Mouse (Mus musculus) forebrain, embryonic 11.5 days (tissue): ENCODE results near the gene Gm28048. TPM values are rescaled to one million over a fixed set of nuclear protein-coding genes. Genes with fewer than 3 reads are reported as not detected.

Experiments used
- ATAC-seq: fragments of 200-750 bp; cut with Nextera tagmentation; replicated peaks from 2 replicates; pipeline ENCODE4 v1.8.0; 2017; ENCODE audit warnings: moderate TSS enrichment; ENCODE audit not compliant: low FRiP score
- DNase-seq: peaks from one replicate; pipeline ENCODE4 v3.0.0-alpha.2; 2017; ENCODE audit warnings: low spot score
- H3K27ac ChIP-seq: fragments of 300-500 bp; sonication (generic); 2 replicates; pipeline ENCODE4 v1.5.1; 2014; ENCODE audit warnings: low read depth, low read length
- H3K27me3 ChIP-seq: fragments of 300-500 bp; sonication (generic); 2 replicates; pipeline ENCODE4 v1.6.1; 2014; ENCODE audit warnings: mild to moderate bottlenecking, low read length, mixed read lengths; ENCODE audit not compliant: control insufficient read depth, insufficient read depth
- H3K36me3 ChIP-seq: fragments of 300-500 bp; sonication (generic); 2 replicates; pipeline ENCODE4 v1.6.1; 2014; ENCODE audit warnings: mild to moderate bottlenecking, low read length, moderate library complexity, mixed read lengths; ENCODE audit not compliant: control insufficient read depth, insufficient read depth
- H3K4me1 ChIP-seq: fragments of 300-500 bp; sonication (generic); replicated peaks from 2 replicates; pipeline ENCODE4 v1.6.1; 2014; ENCODE audit warnings: low read length, mixed read lengths; ENCODE audit not compliant: control insufficient read depth, insufficient read depth
- H3K4me2 ChIP-seq: fragments of 300-500 bp; sonication (generic); 2 replicates; pipeline ENCODE4 v1.6.1; 2014; ENCODE audit warnings: low read depth, mild to moderate bottlenecking, low read length, moderate library complexity, mixed read lengths; ENCODE audit not compliant: severe bottlenecking
- H3K4me3 ChIP-seq: fragments of 300-500 bp; sonication (generic); 2 replicates; pipeline ENCODE4 v1.5.1; 2014; ENCODE audit warnings: low read depth, low read length
- H3K9ac ChIP-seq: fragments of 300-500 bp; sonication (generic); 2 replicates; pipeline ENCODE4 v1.6.1; 2014; ENCODE audit warnings: low read length
- H3K9me3 ChIP-seq: fragments of 300-500 bp; sonication (generic); 2 replicates; pipeline ENCODE4 v1.6.1; 2016; ENCODE audit warnings: low read length, mixed read lengths; ENCODE audit not compliant: control insufficient read depth
- WGBS: fragments of 180-500 bp; shearing (Covaris S2); extraction: QIAGEN DNeasy Blood & Tissue Kit; methylation state at CpG from one replicate; pipeline ENCODE4 v1.1.7; 2014; 5-methylcytosine and 5-hydroxymethylcytosine counted together
- polyA plus RNA-seq: library from polyadenylated mRNA; unstranded; fragments of >200 nt; fragmentation: Nextera tagmentation; extraction: Ambion mirVana; gene quantifications from 2 replicates; pipeline ENCODE4 v1.2.1, GENCODE M21; 2014

The Gm28048 gene
- polyA plus RNA-seq, 1 experiment from 2014 or later, result 5.8 TPM

DNA sequence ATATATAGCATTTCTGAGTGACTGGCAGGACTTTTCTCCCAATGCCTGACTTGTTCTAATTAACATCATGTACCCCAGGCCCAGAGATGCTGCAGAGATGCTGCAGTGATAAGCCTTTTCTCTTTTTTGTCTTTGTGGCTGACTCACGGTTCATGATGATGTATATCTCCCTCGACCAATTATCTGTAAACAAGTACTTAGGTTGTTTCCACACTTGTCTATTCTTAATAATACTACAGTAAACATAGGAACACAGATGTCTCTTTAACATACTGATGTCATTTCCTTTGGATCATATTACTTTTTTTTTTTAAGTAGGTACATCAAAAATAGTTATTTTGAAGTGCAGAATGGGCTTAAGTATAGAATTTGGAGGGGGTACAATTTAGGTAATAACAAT, 79.0 kb downstream of the Gm28048 start:
- H3K36me3 ChIP-seq, result no peaks in the 10 kb centered on the region

GRCm38 (mm10) chr11:22900041-22900440, 81.8 kb downstream of the Gm28048 start:
- WGBS, result 81% methylated on average over 3 of the region's 3 CpGs

More for the DNA sequence above, 79.0 kb downstream of the Gm28048 start:
- ATAC-seq (no peak), DNase-seq (no peak)
- Histone ChIP-seq H3K4me1 (no peaks in the 10 kb centered on the region), H3K4me2 (no peak overlapping the region), H3K9me3 (no peaks in the 10 kb centered on the region), H3K9ac (no peak overlapping the region), H3K4me3 (no peak overlapping the region), H3K27me3 (no peaks in the 10 kb centered on the region), H3K27ac (no peak overlapping the region)
- 92% methylated on average over 2 of the region's 2 CpGs for WGBS

DNA sequence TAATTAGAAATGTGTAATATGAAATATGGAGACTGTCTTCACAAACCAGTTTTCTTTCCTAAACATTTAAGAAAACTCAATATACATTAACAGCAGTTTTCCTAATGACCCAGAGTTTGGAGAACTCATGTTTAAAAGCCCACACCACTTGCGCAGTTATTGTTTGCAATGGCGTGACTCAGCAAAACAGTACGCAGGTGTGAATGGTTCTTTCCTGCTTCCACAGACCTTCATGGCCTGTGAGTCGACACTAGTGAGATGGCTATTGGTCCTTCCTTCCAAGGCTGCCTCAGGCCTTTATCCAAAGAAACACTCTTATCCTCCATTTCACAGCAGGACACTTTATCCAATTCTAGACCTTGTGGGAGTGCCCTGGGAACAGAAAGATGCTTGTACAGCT, 84.2 kb downstream of the Gm28048 start:
- Histone ChIP-seq H3K9me3 (no peaks in the 10 kb centered on the region), H3K4me3 (no peak overlapping the region), H3K36me3 (no peaks in the 10 kb centered on the region), H3K4me1 (no peaks in the 10 kb centered on the region), H3K27ac (no peak overlapping the region), H3K4me2 (no peak overlapping the region), H3K9ac (no peak overlapping the region), H3K27me3 (no peaks in the 10 kb centered on the region)
- no peak for DNase-seq
- no peak for ATAC-seq
- WGBS, result 93% methylated on average over 4 of the region's 4 CpGs

More at GRCm38 (mm10) chr11:22900041-22900440, 81.8 kb downstream of the Gm28048 start:
- no peaks in the 10 kb centered on the region for H3K36me3 ChIP-seq
- ATAC-seq (no peak), DNase-seq (no peak)
- H3K9me3 ChIP-seq, result no peaks in the 10 kb centered on the region
- no peak overlapping the region for H3K4me3 ChIP-seq
- H3K27me3 ChIP-seq, result no peaks in the 10 kb centered on the region
- no peak overlapping the region for H3K27ac ChIP-seq
- H3K9ac ChIP-seq, result no peak overlapping the region
- no peaks in the 10 kb centered on the region for H3K4me1 ChIP-seq
- H3K4me2 ChIP-seq, result no peak overlapping the region

- ATAC-seq (no peak), DNase-seq (no peak)
- no peaks in the 10 kb centered on the region for H3K9me3 ChIP-seq
- H3K27me3 ChIP-seq, result no peaks in the 10 kb centered on the region
- 88% methylated on average over 4 of the region's 4 CpGs for WGBS
- H3K4me1 ChIP-seq, result no peaks in the 10 kb centered on the region
- H3K27ac ChIP-seq, result no peak overlapping the region
- H3K9ac ChIP-seq, result no peak overlapping the region
- H3K4me2 ChIP-seq, result no peak overlapping the region
- H3K4me3 ChIP-seq, result no peak overlapping the region
- H3K36me3 ChIP-seq, result no peaks in the 10 kb centered on the region
Measured at GRCm38 (mm10) chr11:22897127-22897526, 84.8 kb downstream of the Gm28048 start.

GRCm38 (mm10) chr11:22893075-22893474, 88.8 kb downstream of the Gm28048 start:
- Histone ChIP-seq H3K4me3 (no peak overlapping the region), H3K4me2 (no peak overlapping the region), H3K27ac (no peak overlapping the region), H3K9ac (no peak overlapping the region), H3K36me3 (no peaks in the 10 kb centered on the region), H3K4me1 (no peaks in the 10 kb centered on the region), H3K9me3 (no peaks in the 10 kb centered on the region), H3K27me3 (no peaks in the 10 kb centered on the region)
- DNase-seq (no peak), ATAC-seq (no peak)
- WGBS, result 64% methylated on average over 3 of the region's 3 CpGs

- Histone ChIP-seq H3K4me2 (no peak overlapping the region), H3K36me3 (no peaks in the 10 kb centered on the region), H3K27ac (no peak overlapping the region), H3K9ac (no peak overlapping the region), H3K4me1 (no peaks in the 10 kb centered on the region), H3K9me3 (no peaks in the 10 kb centered on the region), H3K4me3 (no peak overlapping the region), H3K27me3 (no peaks in the 10 kb centered on the region)
- no peak for DNase-seq
- WGBS, result 82% methylated on average over 6 of the region's 6 CpGs
- ATAC-seq, result no peak
Measured at GRCm38 (mm10) chr11:22892466-22892865, 89.4 kb downstream of the Gm28048 start.

GRCm38 (mm10) chr11:22891876-22892275, 90.0 kb downstream of the Gm28048 start:
- Histone ChIP-seq H3K9ac (no peak overlapping the region), H3K36me3 (no peaks in the 10 kb centered on the region), H3K9me3 (no peaks in the 10 kb centered on the region), H3K27ac (no peak overlapping the region), H3K4me2 (no peak overlapping the region), H3K4me3 (no peak overlapping the region), H3K27me3 (no peaks in the 10 kb centered on the region), H3K4me1 (no peaks in the 10 kb centered on the region)
- no peak for ATAC-seq
- no peak for DNase-seq
- WGBS, result 92% methylated on average over 7 of the region's 7 CpGs

DNA sequence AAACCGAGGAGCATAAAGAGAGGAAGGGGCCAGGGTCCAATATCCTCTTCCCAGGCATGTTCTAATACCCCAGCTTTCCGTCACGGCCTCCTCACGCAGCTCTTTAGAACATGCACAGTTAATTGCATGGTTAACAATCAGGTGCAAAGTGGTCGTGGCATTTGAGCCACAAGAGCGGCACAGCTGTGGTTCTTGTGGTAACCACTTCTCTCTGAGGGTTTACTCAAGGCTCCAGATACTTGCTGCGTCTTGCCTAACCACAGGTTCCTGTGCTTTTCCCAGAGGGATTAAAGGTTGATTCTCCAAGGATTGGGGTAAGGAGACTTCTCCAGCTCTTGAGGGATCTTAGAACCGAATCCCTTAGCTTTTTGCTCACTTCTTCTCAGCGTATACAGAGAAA, 90.6 kb downstream of the Gm28048 start:
- no peak for ATAC-seq
- H3K36me3 ChIP-seq, result no peaks in the 10 kb centered on the region
- H3K27ac ChIP-seq, result no peak overlapping the region
- H3K9me3 ChIP-seq, result no peaks in the 10 kb centered on the region
- no peaks in the 10 kb centered on the region for H3K4me1 ChIP-seq
- no peak for DNase-seq
- no peaks in the 10 kb centered on the region for H3K27me3 ChIP-seq
- no peak overlapping the region for H3K4me3 ChIP-seq
- H3K9ac ChIP-seq, result no peak overlapping the region
- 85% methylated on average over 9 of the region's 9 CpGs for WGBS
- H3K4me2 ChIP-seq, result no peak overlapping the region

DNA sequence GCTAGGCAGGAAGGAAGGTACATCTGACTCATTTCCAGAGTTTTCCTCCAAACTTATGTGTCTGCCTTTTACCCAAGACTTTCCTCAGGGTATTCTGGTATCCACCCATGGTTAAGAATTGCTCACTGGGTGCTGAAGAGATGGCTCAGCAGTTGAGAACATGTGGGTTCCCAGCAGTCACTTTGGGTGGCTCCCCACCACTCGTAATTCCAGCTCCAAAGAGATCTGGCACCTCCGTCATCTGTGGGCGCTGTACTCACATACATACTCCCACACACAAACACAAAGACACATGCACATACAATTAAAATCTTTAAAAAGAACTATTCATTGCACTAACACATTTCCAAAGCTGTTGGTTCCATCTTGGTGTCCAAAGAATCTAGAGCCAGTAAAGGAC, 92.7 kb downstream of the Gm28048 start:
- DNase-seq, result no peak

More for the DNA sequence above, 92.7 kb downstream of the Gm28048 start:
- Histone ChIP-seq H3K4me1 (no peaks in the 10 kb centered on the region), H3K9me3 (no peaks in the 10 kb centered on the region), H3K36me3 (no peaks in the 10 kb centered on the region), H3K27ac (no peak overlapping the region), H3K9ac (no peak overlapping the region), H3K4me3 (no peak overlapping the region), H3K4me2 (no peak overlapping the region), H3K27me3 (no peaks in the 10 kb centered on the region)
- ATAC-seq, result no peak
- 95% methylated on average over 3 of the region's 3 CpGs for WGBS
